Mouse (Mus musculus): Measurements from ENCODE around the gene Kif26b.

The Kif26b gene

GRCm38 (mm10) chr1:178540247-178540646 lies 11.3 kb downstream of the Kif26b start:
- DNase-seq (ENCODE audit: low spot score) = no peak

- no peak for DNase-seq (ENCODE audit: low spot score)
Observed at GRCm38 (mm10) chr1:178542415-178542814, 13.5 kb downstream of the Kif26b start.

- no peak for DNase-seq (ENCODE audit: low spot score)
Observed at GRCm38 (mm10) chr1:178542990-178543944, 14.3 kb downstream of the Kif26b start.

DNA sequence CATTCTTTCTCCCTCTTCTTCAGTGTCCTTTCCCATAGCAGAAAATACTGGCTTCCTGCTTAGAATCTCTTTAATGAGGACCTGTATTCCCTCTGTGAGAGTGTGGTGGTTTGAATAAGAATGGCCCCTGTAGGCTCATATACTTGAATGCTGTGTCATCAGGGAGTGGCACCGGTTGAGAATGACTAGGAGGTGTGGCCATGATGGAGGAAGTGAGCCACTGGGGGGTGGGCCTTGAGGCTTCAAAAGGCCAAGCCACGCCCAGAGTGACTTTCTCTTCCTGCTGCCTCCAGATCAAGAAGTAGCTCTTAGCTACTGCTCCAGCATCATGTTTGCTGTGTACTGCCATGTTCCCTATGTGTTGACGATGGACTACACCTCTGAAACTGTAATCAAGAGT lies 15.7 kb downstream of the Kif26b start:
- DNase-seq (ENCODE audit: low spot score) = no peak

GRCm38 (mm10) chr1:178549576-178549975 lies 20.7 kb downstream of the Kif26b start:
- no peak for DNase-seq (ENCODE audit: low spot score)

GRCm38 (mm10) chr1:178550477-178551047 lies 21.6 kb downstream of the Kif26b start:
- no peak for DNase-seq (ENCODE audit: low spot score)

- no peak for DNase-seq (ENCODE audit: low spot score)
Observed at GRCm38 (mm10) chr1:178552278-178552897, 23.5 kb downstream of the Kif26b start.

DNA sequence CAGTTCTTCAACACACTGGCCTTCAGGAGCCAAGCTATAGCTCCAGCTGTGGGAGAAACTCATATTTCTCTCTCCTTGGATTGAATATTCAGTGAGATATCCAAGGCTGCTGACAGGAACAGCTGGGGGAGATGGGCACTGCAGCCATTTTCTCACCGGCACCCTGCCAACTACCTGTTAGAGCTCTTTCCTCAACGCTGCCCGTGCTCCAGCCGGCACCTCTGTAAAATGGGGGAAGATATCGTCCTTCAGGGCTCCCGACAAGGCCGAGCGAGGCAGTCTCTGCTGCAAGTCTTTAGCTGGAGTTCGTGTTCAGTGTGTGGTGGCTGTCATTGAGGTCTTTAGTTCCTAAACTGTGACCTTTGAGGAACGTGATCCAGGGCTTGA lies 24.0 kb downstream of the Kif26b start:
- DNase-seq (ENCODE audit: low spot score) = no peak

DNA sequence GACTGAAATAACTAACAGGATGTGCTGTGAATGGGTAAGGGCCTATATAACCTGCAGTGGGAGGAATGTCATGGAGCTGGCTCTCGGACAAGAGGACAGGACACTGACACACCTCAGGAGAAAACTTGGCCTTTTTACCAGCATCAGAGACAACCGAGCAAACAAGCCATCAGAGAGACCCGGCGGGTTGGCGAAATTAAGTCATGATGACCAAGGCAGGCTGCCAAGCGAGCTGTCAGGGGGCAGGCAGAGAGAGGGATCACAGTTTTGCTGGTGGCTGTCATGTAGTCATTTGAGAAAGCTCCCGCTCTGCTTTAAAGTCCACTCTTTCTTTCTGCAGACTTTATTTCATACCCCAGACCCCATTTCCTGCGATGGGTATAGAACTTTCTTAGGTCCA lies 27.3 kb downstream of the Kif26b start:
- no peak for DNase-seq (ENCODE audit: low spot score)

- DNase-seq (ENCODE audit: low spot score) = no peak
Observed at GRCm38 (mm10) chr1:178560043-178560442, 31.1 kb downstream of the Kif26b start.

DNA sequence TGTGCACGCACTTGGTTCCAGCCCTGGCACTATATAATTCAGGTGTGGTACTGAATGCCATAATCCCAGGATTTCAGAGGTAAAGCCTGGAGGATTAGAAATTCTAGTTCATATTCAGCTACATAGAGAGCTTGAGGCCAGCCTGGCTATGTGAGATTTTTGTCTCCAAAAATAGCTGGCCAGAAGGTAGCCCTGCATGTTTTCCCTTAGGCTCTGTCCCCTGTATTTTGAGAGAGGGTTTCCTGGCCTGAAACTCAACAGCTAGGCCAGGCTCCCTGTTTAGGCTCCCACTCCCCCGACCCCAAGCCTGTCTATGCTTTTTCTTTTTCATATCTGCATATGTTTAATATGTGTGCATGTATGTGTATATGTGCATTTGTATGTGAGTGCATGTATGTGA lies 34.9 kb downstream of the Kif26b start:
- DNase-seq (ENCODE audit: low spot score) = no peak

GRCm38 (mm10) chr1:178564800-178565199 lies 35.9 kb downstream of the Kif26b start:
- no peak for DNase-seq (ENCODE audit: low spot score)

- DNase-seq (ENCODE audit: low spot score) = no peak
Observed at GRCm38 (mm10) chr1:178568551-178569545, 39.9 kb downstream of the Kif26b start.

GRCm38 (mm10) chr1:178571009-178571408 lies 42.1 kb downstream of the Kif26b start:
- no peak for DNase-seq (ENCODE audit: low spot score)

DNA sequence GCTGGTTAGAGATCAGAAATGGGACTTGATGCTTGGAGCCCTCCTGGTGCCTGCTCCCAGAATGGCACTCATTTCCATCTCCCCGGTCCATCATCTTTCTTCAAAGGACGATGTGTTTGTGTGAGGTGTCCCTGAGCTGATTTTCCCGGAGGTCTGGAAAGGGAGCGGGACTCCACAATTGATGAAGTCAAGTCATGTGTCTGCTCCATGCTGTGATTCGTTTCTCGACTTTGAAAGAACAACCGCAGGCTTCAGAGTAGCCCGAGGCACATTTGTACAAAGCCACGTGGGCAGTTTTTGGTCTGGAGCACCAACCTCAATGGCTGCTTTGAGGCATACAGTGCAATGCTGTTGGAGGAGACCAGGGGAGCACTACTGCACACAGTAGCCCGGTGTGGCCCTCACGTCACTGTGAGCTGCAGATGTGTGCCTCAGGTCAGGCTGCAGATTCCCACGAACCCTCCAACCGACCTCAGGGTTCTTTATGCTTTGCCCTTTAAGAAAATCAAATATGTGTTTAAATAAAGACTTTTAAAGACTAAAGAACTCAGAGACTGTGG lies 43.0 kb downstream of the Kif26b start:
- no peak for DNase-seq (ENCODE audit: low spot score)

DNA sequence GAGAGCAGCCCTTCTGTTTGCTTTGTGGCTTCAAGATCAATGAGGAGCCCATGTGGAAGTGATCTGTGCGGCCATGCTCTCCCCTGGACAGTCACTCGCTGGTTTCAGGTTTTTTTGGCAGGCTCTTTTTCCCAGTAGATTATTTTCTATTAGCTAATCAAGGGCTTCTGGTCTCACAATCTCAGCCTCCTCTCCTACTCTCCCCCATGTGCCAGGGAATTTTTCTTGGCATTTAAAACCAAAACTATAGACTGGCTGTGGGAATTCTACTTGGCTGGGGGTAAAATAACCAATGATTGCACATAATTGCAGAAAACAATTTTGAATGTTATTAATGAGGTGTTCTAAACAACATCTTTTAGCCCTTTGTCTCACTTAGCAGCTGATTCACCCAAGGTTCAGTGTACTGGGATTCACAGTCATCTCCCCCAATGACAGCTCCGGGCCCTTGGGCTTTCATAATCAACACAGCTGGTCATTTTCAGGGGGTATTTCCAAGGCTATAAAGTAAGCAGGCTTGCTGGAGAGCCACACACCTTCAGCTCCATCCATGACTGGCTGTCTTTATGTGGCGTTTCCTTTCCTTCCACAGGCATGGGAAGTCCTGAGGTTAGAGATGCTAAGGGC lies 44.6 kb downstream of the Kif26b start:
- DNase-seq (ENCODE audit: low spot score) = no peak

- no peak for DNase-seq (ENCODE audit: low spot score)
Observed at GRCm38 (mm10) chr1:178575706-178576105, 46.8 kb downstream of the Kif26b start.

DNA sequence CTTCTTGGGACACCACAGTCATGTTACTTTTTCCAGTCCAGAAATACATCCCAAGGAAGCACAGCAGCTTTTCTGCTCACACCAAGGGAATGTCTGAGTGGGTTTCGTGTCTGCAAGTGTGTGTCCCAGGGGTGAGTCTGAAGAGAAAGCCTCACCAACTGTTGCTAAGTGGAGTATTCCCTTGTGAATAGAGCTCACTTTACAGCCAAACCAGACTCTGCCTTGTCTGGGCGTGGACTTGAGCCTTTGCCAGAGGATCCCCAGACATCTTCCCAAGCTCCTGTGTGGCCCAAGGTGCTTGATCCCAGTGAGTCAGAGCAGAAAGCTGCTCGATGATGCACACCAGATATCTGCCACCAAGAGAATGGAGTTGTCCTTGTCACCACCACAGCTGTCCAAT lies 48.0 kb downstream of the Kif26b start:
- no peak for DNase-seq (ENCODE audit: low spot score)

DNA sequence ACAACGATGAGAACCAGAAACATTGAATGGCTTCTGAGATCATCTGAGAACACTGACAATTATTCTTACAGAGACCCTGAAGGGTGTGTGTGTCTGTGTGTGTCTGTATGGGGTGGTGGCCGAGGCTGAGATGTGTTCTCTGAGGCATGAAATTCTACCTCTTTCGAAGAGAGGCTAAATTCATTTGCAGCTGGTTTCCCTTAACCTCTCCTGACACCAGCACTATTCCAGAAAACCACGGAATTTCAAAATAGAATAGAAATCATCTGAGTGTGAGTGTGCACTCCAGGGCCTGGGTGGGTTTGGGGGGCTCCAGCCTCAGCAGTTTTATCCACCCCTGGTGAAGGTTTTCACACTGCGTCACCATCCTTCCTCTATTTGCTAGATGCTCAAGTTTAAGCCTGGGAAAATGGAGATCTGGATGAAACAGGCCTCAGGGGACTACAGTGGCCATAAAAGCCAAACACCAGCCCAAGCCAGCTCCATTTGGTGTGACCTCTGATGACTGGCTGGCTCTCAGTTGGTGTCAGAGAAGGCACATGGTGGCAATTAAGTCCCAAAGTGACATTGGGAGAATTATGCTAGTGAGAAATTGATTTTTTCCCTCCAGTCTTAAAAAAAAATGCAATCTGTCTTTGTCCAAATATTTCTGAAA lies 56.6 kb downstream of the Kif26b start:
- no peak for DNase-seq (ENCODE audit: low spot score)
